Mouse (Mus musculus) T-helper 1 cell (primary cell): ENCODE measurements at regions not wholly inside any gene's neighbourhood (a gene's known extent, or its start where the extent isn't known, plus 50 kb on each side); places are given as distances from the start of the nearest gene placed in this dataset.

Experiments used
- in situ Hi-C: fragments of 300-600 bp; cut with MboI, MseI; formaldehyde crosslinking; loops from one replicate; pipeline ENCODE4 v1.15.1; 2025; ENCODE audit warnings: high pct_unique_total_duplicates

DNA sequence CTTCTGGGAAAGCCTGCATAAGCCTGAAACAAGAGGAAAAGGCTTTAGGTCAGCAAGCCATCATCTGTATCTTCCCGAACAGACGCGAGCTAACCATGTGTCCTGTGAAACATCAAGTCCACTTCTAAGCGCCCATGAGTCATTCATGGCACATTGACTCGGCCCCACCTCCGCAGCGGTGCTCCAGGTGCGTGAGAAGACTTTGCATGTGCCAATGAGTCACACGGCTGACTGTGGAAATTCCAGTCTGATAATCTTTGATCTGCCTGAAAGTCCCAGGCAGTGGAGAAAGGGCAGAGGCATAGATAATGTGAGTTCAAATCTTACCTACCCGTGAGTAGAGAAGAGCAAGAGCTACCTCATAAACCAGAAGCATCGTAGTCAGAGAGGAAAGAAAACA, 137.8 kb downstream of the Pfkfb3 start:
- in situ Hi-C loops = no loop called here

GRCm38 (mm10) chr2:11412521-11412920, 141.4 kb downstream of the Pfkfb3 start:
- in situ Hi-C loops = no loop called here

DNA sequence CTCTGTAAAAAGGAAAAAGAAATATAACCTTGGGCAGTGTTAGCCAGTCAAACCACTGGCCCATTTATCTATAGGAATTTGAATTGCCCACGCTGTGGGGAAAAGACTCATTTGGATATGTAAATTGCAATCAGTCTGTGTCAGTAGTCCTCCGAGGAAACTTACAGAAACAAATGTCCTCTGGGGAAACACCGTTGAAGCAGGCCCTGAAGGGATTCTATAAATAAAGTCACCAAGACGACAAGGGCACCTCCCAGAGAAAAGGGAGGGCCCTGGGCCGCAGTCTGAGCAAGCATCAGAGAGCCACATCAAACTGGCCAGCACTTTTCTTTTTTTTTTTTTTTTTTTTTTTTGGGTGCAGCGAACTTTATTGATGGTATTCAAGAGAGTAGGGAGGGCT, 145.4 kb downstream of the Pfkfb3 start:
- in situ Hi-C loops = no loop called here

- in situ Hi-C loops = no loop called here
Observed at GRCm38 (mm10) chr2:11406103-11406615, 147.7 kb downstream of the Pfkfb3 start.

- in situ Hi-C loops = no loop called here
Observed at GRCm38 (mm10) chr2:11402218-11402848, 151.5 kb downstream of the Pfkfb3 start.

DNA sequence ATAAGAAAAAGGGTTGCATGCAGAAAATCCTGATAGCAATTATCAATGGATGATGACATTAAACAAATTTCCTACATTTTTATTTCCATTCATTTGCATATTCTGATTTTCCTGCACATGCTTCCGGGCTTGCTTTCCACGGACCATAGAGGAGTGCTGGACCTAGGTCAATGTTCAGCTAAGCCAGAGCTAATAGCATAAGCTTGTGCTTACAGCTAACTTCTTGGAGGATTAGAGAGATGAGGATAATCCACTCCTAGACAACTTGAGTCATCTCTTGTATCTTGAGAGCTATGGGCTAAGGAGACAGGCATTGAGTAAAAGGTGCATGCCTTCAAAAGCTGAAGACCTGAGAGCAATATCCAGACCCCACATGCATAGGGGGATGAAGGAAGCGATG, 154.5 kb downstream of the Pfkfb3 start:
- in situ Hi-C loops = no loop called here

GRCm38 (mm10) chr2:11398949-11399348, 154.9 kb downstream of the Pfkfb3 start:
- in situ Hi-C loops = no loop called here

DNA sequence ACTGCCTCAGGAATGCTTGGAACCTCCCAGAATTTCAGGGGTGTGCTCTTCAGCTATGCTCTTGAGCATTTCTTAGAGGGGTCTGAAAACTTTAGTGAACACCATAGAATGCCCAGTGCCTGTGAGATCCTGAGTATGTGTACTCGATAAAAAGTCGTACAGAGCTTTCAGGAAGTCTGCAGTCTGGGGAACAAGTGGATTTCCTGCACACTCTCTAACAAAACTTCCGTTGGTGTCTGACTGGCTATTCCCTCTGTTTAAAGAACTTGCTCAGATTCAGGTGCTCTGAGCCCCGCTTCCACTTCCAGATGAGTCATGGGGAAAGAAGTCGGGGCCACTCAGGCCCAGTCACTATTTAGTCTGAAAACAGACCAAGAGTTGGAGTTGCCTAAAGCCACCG, 155.5 kb downstream of the Pfkfb3 start:
- in situ Hi-C loops = no loop called here

DNA sequence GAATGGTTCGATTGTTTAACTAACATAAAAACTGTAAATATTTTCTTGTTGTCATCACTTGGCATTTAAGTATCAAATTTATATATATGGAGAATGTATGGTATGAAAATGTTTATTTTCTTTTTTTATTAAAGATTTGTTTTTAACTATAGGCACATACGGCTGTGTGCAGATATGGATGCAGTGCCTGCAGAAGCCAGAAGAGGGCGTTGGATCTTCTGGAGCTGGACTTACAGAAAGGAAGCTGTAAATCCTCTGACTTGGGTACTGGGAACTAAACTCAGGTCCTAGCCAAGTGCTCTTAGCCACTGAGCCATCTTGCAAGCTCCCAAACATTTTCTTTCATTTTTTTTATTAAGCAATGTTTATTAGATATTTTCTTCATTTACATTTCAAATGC, 157.0 kb downstream of the Pfkfb3 start:
- in situ Hi-C loops = no loop called here

DNA sequence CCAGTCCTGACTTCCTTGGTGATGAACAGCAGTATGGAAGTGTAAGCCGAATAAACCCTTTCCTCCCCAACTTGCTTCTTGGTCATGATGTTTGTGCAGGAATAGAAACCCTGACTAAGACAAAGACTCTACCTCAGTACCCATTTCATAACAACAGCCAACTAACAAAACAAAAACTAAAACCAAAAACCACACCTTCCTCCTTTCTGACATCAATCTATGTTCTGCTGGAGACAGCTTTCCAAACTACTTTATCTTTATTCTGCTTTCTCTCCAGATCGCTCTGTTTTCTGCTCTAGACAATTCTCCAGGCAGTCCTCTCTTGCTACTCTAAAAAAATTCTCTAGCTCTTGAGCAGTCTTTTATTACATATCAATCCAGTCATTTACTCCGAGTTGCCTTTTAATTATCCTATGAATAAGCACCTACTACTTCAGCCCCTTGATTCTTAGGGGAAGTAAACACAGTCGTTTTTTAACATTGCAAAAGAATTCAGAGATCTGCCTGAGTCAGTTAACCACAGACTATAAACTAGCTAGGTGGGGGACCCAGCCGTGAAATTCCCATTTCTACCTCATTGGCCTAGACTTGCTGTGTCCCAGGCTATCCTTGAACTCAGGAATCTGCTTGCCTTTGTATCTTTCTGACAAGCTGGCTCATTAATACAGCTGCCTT, 159.1 kb downstream of the Pfkfb3 start:
- in situ Hi-C loops = no loop called here

GRCm38 (mm10) chr2:11391725-11392124, 162.2 kb downstream of the Pfkfb3 start:
- in situ Hi-C loops = no loop called here

- in situ Hi-C loops = no loop called here
Observed at GRCm38 (mm10) chr2:11390667-11391334, 163.1 kb downstream of the Pfkfb3 start.

DNA sequence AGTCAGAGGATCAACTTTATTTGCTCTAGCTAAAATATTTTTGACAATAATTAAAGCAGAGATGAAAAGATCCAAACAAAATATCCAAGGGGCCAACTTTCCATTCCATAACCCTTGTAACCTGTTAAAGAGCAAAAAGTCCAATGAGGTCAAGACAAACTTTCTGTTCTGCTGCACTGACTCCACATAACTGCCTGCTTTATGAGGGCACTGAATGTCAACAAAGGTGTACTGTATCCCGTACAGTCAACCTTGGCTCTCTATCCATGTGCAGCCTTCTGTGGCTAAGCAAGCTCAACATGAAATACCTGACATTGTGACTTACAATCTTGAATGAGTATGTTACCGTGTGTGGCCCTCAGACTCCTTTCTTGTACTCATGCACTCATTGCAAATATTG, 166.3 kb downstream of the Pfkfb3 start:
- in situ Hi-C loops = loop anchor here (10.0 kb wide), 1 partner anchor 1317 kb away; no protein-coding TSS in a partner anchor

DNA sequence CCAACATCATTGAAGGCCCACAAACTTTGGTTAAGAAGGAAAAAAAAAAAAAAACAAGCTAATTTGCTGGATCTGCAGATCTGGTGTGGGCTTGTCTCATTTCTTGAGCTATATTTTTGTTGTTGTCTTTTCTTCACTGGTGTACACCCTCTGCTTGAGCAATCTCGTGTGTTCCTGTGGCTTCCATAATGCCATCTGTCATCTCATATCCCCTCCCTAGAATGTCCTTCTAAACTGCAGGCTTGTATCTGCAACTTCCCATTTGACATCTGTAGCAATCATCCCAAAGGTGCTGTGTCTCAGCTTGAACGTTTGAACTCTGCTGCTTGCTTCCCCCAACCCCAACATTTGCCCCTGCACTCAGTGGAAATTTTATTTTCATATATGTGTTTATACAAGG, 170.1 kb downstream of the Pfkfb3 start:
- in situ Hi-C loops = loop anchor here (10.0 kb wide), 1 partner anchor 1321 kb away; no protein-coding TSS in a partner anchor

GRCm38 (mm10) chr2:11377213-11377612, 176.7 kb downstream of the Pfkfb3 start:
- in situ Hi-C loops = no loop called here

DNA sequence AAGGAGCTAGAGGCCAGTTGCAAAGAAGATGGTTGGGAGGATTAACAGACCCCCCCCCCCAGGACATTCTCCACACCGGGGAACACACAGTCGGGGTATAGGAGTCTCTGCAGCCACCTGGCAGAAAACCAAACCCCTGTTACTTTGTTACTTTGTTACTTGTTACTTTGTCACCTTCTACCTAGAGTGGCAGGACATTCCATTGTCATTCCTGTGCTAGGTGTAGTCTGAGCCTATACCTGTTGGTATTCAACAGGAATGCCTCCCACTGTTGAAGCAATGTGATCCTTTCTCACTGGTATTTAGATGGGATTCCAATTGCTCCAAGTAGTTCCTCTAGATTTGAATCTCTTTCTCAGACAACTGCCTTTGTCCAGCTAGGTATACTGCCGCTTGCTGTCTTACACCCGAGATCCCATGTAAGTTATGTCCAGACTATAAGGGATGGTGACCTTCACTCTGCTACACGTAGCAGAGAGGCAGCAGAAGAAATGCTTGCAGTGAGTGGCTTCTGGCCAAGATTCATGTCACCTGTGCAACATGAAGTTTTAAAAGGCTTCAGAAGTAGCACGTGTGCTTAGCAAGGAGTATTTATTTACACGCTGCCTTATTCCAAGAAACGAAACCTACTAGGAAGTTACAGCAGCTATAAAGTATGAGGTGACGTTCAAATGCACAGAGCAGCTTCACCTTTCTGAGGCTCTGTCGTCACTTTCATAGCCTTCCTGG, 178.0 kb downstream of the Pfkfb3 start:
- in situ Hi-C loops = no loop called here

DNA sequence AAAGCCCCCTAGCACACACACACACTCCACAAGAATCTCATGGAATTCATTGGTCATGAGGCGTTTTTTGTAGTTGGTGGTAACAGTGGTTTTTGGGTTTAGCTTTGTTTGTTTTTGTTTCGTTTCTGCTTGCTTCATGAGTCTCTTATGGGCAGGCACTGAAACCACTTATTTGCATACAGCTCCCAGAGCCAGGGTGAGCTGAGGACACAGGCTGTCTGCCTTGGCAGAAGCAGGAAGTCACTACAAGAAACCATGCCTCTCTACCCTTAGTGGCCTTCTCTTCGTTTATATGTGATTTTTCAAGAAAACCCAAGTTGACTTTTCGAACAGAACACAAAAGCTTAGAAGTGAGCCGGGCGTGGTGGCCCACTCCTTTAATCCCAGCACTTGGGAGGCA, 178.8 kb downstream of the Pfkfb3 start:
- in situ Hi-C loops = no loop called here

DNA sequence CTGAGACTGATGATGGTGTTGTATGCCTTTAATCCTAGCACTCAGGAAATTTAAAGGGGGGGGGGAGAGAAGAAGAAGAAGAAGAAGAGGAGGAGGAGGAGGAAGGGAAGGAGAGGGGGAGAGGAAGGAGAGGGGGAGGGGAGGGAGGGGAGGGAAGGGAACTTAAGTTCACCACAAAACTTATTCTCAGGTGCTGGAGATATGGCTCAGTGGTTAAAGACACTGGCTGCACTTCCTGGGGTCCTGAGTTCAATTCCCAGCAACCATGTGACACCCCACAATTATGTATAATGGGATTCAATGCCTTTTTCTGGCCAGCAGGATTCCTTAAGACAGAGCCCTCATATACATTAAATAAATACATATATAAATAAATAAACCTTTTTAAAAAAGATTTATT, 183.6 kb downstream of the Pfkfb3 start:
- in situ Hi-C loops = no loop called here

DNA sequence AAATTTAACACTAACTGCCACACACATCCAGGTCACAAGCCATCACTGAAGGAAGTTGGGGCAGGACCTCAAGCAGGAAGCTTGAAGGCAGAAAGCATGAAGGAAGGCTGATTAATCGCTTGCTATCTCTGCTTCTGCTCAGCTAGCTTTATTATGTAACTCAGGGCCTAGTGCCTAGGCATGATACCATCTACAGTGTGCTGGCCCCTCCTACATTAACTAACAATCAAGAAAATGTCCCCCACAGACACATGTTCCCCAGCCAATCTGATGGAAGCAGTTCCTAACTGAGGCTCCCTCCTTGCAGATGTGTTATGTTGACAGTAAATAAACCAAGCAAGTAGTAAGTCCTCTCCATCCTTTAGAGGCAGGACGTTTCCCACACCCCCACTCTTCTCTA, 186.6 kb downstream of the Pfkfb3 start:
- in situ Hi-C loops = loop anchor here (5.0 kb wide), 1 partner anchor 55 kb away; no protein-coding TSS in a partner anchor

DNA sequence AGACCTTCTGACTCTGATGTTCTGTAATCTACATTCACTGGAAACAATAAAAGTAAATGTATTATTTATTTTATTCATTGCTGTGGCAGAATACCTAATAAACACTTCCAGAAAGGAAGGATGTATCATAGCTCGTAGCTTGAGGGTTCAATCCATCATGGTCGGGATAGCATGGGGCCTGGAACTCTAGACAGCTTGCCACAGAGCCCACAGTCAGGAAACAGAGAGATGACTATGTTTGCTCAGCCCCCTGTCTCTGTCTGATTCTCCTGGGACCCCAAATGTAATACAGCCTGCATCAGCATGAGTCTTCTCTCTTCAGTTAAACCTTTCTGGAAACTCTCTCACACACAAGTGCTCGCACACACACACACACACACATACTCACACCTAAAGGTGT, 188.1 kb downstream of the Pfkfb3 start:
- in situ Hi-C loops = loop anchor here (5.0 kb wide), 1 partner anchor 56 kb away; no protein-coding TSS in a partner anchor

DNA sequence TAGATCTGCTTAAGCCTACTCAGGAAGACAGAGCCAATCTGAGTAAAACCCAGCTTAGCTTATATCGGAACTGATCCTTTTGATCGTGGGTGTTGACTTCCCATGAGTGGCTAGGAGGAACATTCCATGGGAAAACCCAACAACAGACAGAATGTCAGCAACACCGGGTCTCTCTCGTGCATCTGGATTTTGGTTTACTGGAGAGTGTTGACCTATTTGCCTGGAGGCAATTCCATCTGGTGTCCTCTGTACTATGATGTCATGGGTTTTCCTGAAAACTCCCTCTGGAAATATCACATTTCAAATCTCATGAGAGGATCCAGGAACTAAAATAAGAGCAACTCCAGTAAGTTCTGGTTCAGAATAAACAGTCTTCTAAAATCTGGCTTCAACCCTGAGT, 188.5 kb downstream of the Pfkfb3 start:
- in situ Hi-C loops = loop anchor here (5.0 kb wide), 1 partner anchor 57 kb away; no protein-coding TSS in a partner anchor

- in situ Hi-C loops = no loop called here
Observed at GRCm38 (mm10) chr2:11364111-11364510, 189.8 kb downstream of the Pfkfb3 start.
